ENCODE assay signal across 21 mouse cellular contexts in genomic region chr13:112757395-112757794, GRCm38 (mm10). TPM values are rescaled to one million over a fixed set of nuclear protein-coding genes. Genes with fewer than 3 reads are reported as not detected.
DNase-seq lines count a peak whose midpoint lies in the region; ATAC-seq and TF ChIP-seq lines count a peak whose summit lies in the region.
"Had no signal": no experiment of that assay in that cellular context is flagged by ENCODE, and none has a peak within 500 bp of the region (broad histone marks: within the 10 kb centered on the region; RNA-seq: fewer than 3 reads in every experiment).

No protein-coding gene starts in this region.

- no peak overlapping the region for H3K9ac ChIP-seq in heart, embryonic 12.5 days
- no peak overlapping the region for H3K9ac ChIP-seq in heart, embryonic 16.5 days (ENCODE audit: low read length)
- H3K9ac ChIP-seq in lung, postnatal 0 days (replicated peaks; ENCODE audit: low read depth): no peak overlapping the region
- H3K9ac ChIP-seq: embryonic facial prominence, embryonic 15.5 days; hindbrain, embryonic 14.5 days; intestine, embryonic 15.5 days had no signal

- no peaks in the 10 kb centered on the region for H3K36me3 ChIP-seq in heart, embryonic 12.5 days
- no peaks in the 10 kb centered on the region for H3K36me3 ChIP-seq in heart, embryonic 16.5 days (ENCODE audit: control insufficient read depth, insufficient read depth)
- H3K36me3 ChIP-seq in lung, postnatal 0 days (ENCODE audit: insufficient read depth, low read length): no peaks in the 10 kb centered on the region
- H3K36me3 ChIP-seq: embryonic facial prominence, embryonic 15.5 days; forebrain, embryonic 10.5 days; hindbrain, embryonic 10.5 days; intestine, embryonic 15.5 days had no signal

- no peak for DNase-seq in gastrocnemius, adult 2 months
- DNase-seq in gastrocnemius, postnatal 10 days: no peak
- no peak for DNase-seq in heart, postnatal 14 days
- no peak for DNase-seq in heart, postnatal 10 days
- DNase-seq in lung, postnatal 0 days (ENCODE audit: low spot score): no peak
- no peak for DNase-seq in lung, postnatal 36 days
- DNase-seq: adrenal gland, adult 2 months; adrenal gland, postnatal 25 days; cerebellum, adult 2 months; cerebellum, postnatal 10 days; kidney, adult 8-10 months had no signal

- H3K4me2 ChIP-seq in heart, embryonic 12.5 days: no peak overlapping the region
- H3K4me2 ChIP-seq in heart, embryonic 16.5 days (ENCODE audit: low read depth, low read length): no peak overlapping the region
- H3K4me2 ChIP-seq in lung, postnatal 0 days (replicated peaks; ENCODE audit: low read depth, low read length): no peak overlapping the region
- H3K4me2 ChIP-seq: embryonic facial prominence, embryonic 15.5 days; hindbrain, embryonic 14.5 days; intestine, embryonic 15.5 days had no signal

- H3K27me3 ChIP-seq in heart, embryonic 12.5 days (replicated peaks): no peaks in the 10 kb centered on the region
- no peaks in the 10 kb centered on the region for H3K27me3 ChIP-seq in heart, embryonic 16.5 days (ENCODE audit: control insufficient read depth, insufficient read depth, low read length)
- no peaks in the 10 kb centered on the region for H3K27me3 ChIP-seq in lung, postnatal 0 days (replicated peaks; ENCODE audit: insufficient read depth, low read length)
- H3K27me3 ChIP-seq: embryonic facial prominence, embryonic 15.5 days; intestine, embryonic 15.5 days had no signal

- ATAC-seq in heart, embryonic 12.5 days (ENCODE audit: insufficient number of reproducible peaks, low FRiP score): peak; percentile 43; the same call in 1 of the 2 replicates
- 0 out of 2 replicates have a peak, but pooled peaks have one; percentile 29 for ATAC-seq in heart, embryonic 16.5 days (replicated peaks; ENCODE audit: extremely low read depth, insufficient read depth, low FRiP score)
- ATAC-seq in lung, postnatal 0 days: no peak
- ATAC-seq: forebrain, embryonic 14.5 days; intestine, embryonic 15.5 days had no signal

- no peak for TF ChIP-seq CTCF in gastrocnemius, adult 2 months (IDR thresholded peaks at IDR 0.05)
- TF ChIP-seq CTCF in lung, postnatal 0 days (IDR thresholded peaks at IDR 0.05): no peak

- peaks cover 53% of the 10 kb centered on the region for H3K4me1 ChIP-seq in heart, embryonic 12.5 days (replicated peaks)
- H3K4me1 ChIP-seq in heart, embryonic 16.5 days (ENCODE audit: control insufficient read depth, insufficient read depth, low read length): peaks cover 24% of the 10 kb centered on the region
- H3K4me1 ChIP-seq in lung, postnatal 0 days (ENCODE audit: insufficient read depth, low read depth, low read length): peaks cover 4% of the 10 kb centered on the region; the same call in 1 of the 2 replicates

- H3K4me3 ChIP-seq in gastrocnemius, adult 2 months: no peak overlapping the region
- H3K4me3 ChIP-seq in heart, embryonic 12.5 days: no peak overlapping the region
- no peak overlapping the region for H3K4me3 ChIP-seq in heart, embryonic 16.5 days (ENCODE audit: low read length)
- H3K4me3 ChIP-seq in lung, postnatal 0 days (ENCODE audit: low read depth, low read length): no peak overlapping the region
- H3K4me3 ChIP-seq: embryonic facial prominence, embryonic 15.5 days; erythroblast, embryonic 14.5 days; forebrain, embryonic 10.5 days; hindbrain, embryonic 10.5 days; intestine, embryonic 15.5 days had no signal

- intact Hi-C loops in gastrocnemius, adult 2 months (cut with DNase I): no loop called here
- intact Hi-C loops in heart, postnatal 14 days (cut with DNase I): no loop called here
- intact Hi-C loops in heart, postnatal 10 days (cut with DNase I): no loop called here

- TF ChIP-seq EP300 in lung, postnatal 0 days (IDR thresholded peaks at IDR 0.05): 0 out of 2 replicates have a peak, but pooled peaks have one; percentile 7

- H3K9me3 ChIP-seq in heart, embryonic 12.5 days (replicated peaks): no peaks in the 10 kb centered on the region
- H3K9me3 ChIP-seq in heart, embryonic 16.5 days (replicated peaks; ENCODE audit: control insufficient read depth, low read length): no peaks in the 10 kb centered on the region
- no peaks in the 10 kb centered on the region for H3K9me3 ChIP-seq in lung, postnatal 0 days (ENCODE audit: low read length)
- H3K9me3 ChIP-seq: embryonic facial prominence, embryonic 15.5 days; forebrain, embryonic 10.5 days; hindbrain, embryonic 10.5 days; intestine, embryonic 15.5 days had no signal

- H3K27ac ChIP-seq in gastrocnemius, adult 2 months: peak overlapping the region; percentile 85
- peak overlapping the region; percentile 49; the same call in 1 of the 2 replicates for H3K27ac ChIP-seq in heart, embryonic 12.5 days (ENCODE audit: poor library complexity, severe bottlenecking)
- H3K27ac ChIP-seq in heart, embryonic 16.5 days (ENCODE audit: low read length): no peak overlapping the region
- no peak overlapping the region for H3K27ac ChIP-seq in lung, postnatal 0 days (ENCODE audit: low read length)
- H3K27ac ChIP-seq: embryonic facial prominence, embryonic 15.5 days; forebrain, embryonic 10.5 days; hindbrain, embryonic 10.5 days; hindbrain, embryonic 14.5 days; intestine, embryonic 15.5 days; kidney, postnatal 0 days had no signal

- 62% methylated on average over 9 of the region's 9 CpGs for WGBS in heart, embryonic 12.5 days
- WGBS in heart, embryonic 16.5 days: 68% methylated on average over 9 of the region's 9 CpGs
- WGBS in lung, postnatal 0 days: 80% methylated on average over 9 of the region's 9 CpGs

RNA-seq across cellular contexts. Expression of gene Plpp1, which starts 43.2 kb away (rescaled TPM):
- total RNA-seq in gastrocnemius, adult 2 months (2021): 10 to 100 TPM; 35.6 to 49.4 TPM
- 10 to 100 TPM; 78.3 to 89.9 TPM for total RNA-seq in gastrocnemius, postnatal 10 days (2021)
- 46.9 and 49.0 TPM in 2 replicates for polyA plus RNA-seq in heart, embryonic 12.5 days (2016; fragmentation: Nextera tagmentation; extraction: Ambion mirVana)
- 10 to 100 TPM; 72.5 to 75.2 TPM for total RNA-seq in heart, postnatal 14 days (2021)
- polyA plus RNA-seq in heart, embryonic 16.5 days (2015; fragmentation: Nextera tagmentation; extraction: Ambion mirVana): 59.3 and 63.2 TPM in 2 replicates
- total RNA-seq in heart, postnatal 10 days (2021): 10 to 100 TPM; 89.0 to 90.0 TPM
- polyA plus RNA-seq in lung, postnatal 0 days (2015; fragmentation: Nextera tagmentation; extraction: Ambion mirVana): 247 and 292 TPM in 2 replicates

Comparison
In these comparisons a context has a peak if more than half of its experiments do, and no peak if none do; other contexts are left out.
1. H3K27ac ChIP-seq: peak in gastrocnemius, adult 2 months (single experiment) and heart, embryonic 12.5 days (single experiment); none in heart, embryonic 16.5 days (single experiment) and lung, postnatal 0 days (single experiment).